Mouse (Mus musculus): Measurements from ENCODE around the gene Brd3os.

GRCm38 (mm10) chr2:27404375-27405093 is 37.6 kb upstream of the Brd3os start:
- TF ChIP-seq POLR2A (IDR thresholded peaks at IDR 0.05; ENCODE audit: low read depth, low read length) (no peak), CTCF (IDR thresholded peaks at IDR 0.05; ENCODE audit: borderline replicate concordance, insufficient read depth, low read length) (no peak)

Data from embryonic fibroblast, embryonic 13.5 days (primary cell).